Mouse (Mus musculus): ENCODE measurements around the gene Kif3a. TPM values are rescaled to one million over a fixed set of nuclear protein-coding genes. Genes with fewer than 3 reads are reported as not detected.

Gene Kif3a
- polyA plus RNA-seq, 1 experiment = 98.7 TPM

- TF ChIP-seq POLR2A (IDR thresholded peaks at IDR 0.05; ENCODE audit: extremely low read depth, insufficient read depth, low read length) (no peak), CTCF (IDR thresholded peaks at IDR 0.05; ENCODE audit: extremely low read depth, insufficient read depth, low read length) (no peak)
Observed at GRCm38 (mm10) chr11:53605609-53606008, 38.4 kb downstream of the Kif3a start.

GRCm38 (mm10) chr11:53609231-53609630, 42.1 kb downstream of the Kif3a start:
- Histone ChIP-seq H3K4me1 (ENCODE audit: control insufficient read depth, insufficient read depth, low read length) (no peaks in the 10 kb centered on the region), H3K4me3 (ENCODE audit: insufficient read depth, low read length) (no peak overlapping the region), H3K27ac (ENCODE audit: insufficient read depth, low read length) (no peak overlapping the region)
- TF ChIP-seq POLR2A (IDR thresholded peaks at IDR 0.05; ENCODE audit: extremely low read depth, insufficient read depth, low read length) (no peak), CTCF (IDR thresholded peaks at IDR 0.05; ENCODE audit: extremely low read depth, insufficient read depth, low read length) (no peak)

More at GRCm38 (mm10) chr11:53605609-53606008, 38.4 kb downstream of the Kif3a start:
- Histone ChIP-seq H3K27ac (ENCODE audit: insufficient read depth, low read length) (no peak overlapping the region), H3K4me1 (ENCODE audit: control insufficient read depth, insufficient read depth, low read length) (no peaks in the 10 kb centered on the region), H3K4me3 (ENCODE audit: insufficient read depth, low read length) (no peak overlapping the region)

DNA sequence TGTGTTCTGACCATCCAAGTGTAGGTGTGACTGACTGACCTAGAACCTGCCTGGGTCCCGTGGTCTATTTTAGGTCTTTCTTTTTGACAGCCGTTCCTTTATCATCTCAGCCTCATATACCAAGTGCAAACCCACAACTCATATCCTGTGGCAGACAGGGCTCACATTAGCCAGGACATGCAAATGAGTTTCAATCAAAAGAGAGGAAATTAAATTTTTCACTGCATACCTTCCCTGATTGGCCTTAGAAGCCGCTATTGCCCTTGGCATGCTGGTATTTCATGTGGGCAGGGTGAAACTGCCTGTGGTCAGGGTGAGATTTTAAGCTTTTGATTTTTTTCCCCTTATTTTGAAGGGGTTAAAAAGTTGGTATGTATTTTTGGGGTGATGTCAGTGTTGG, 42.5 kb downstream of the Kif3a start:
- Histone ChIP-seq H3K27ac (ENCODE audit: insufficient read depth, low read length) (no peak overlapping the region), H3K4me1 (ENCODE audit: control insufficient read depth, insufficient read depth, low read length) (no peaks in the 10 kb centered on the region), H3K4me3 (ENCODE audit: insufficient read depth, low read length) (no peak overlapping the region)
- TF ChIP-seq CTCF (IDR thresholded peaks at IDR 0.05; ENCODE audit: extremely low read depth, insufficient read depth, low read length) (no peak), POLR2A (IDR thresholded peaks at IDR 0.05; ENCODE audit: extremely low read depth, insufficient read depth, low read length) (no peak)

DNA sequence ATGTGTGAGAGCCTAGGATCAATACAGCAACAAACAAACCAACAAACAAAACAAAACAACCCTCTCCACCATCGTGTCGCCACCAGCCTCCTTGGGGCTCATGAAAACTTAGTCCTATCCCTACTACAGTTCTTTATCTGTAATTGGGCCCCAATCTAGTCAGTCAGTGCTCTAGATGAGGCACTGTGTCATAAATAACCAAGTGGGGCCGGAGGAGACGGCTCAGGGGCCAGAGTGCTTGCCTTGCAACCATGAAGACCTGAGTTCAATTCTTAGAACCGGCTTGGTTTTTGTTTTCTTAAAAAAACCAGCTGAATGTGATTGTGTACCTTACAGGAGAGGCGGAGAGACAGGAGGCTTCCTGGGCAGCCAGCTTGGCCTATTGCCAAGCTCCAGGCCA, 48.0 kb downstream of the Kif3a start:
- Histone ChIP-seq H3K4me3 (ENCODE audit: insufficient read depth, low read length) (no peak overlapping the region), H3K27ac (ENCODE audit: insufficient read depth, low read length) (no peak overlapping the region), H3K4me1 (ENCODE audit: control insufficient read depth, insufficient read depth, low read length) (no peaks in the 10 kb centered on the region)
- TF ChIP-seq POLR2A (IDR thresholded peaks at IDR 0.05; ENCODE audit: extremely low read depth, insufficient read depth, low read length) (no peak), CTCF (IDR thresholded peaks at IDR 0.05; ENCODE audit: extremely low read depth, insufficient read depth, low read length) (no peak)

DNA sequence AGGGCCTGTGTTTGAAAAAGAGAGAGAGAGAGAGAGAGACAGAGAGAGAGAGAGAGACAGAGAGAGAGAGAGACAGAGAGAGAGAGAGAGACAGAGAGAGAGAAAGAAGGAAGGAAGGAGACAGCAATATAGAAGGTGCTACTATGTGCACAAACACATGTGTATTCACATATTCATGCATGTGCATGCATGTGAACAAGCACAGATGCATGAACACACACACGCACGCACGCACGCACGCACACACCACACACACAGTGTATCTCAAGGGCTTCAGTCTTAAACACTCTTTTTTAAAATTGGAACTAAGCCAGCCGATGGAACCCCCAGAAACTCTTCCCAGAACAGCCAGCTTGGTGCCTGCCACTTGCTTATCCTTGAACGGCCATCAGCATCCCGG, 48.4 kb downstream of the Kif3a start:
- Histone ChIP-seq H3K4me1 (ENCODE audit: control insufficient read depth, insufficient read depth, low read length) (no peaks in the 10 kb centered on the region), H3K27ac (ENCODE audit: insufficient read depth, low read length) (no peak overlapping the region), H3K4me3 (ENCODE audit: insufficient read depth, low read length) (no peak overlapping the region)
- no peak for TF ChIP-seq POLR2A (IDR thresholded peaks at IDR 0.05; ENCODE audit: extremely low read depth, insufficient read depth, low read length)
- no peak for TF ChIP-seq CTCF (IDR thresholded peaks at IDR 0.05; ENCODE audit: extremely low read depth, insufficient read depth, low read length)

DNA sequence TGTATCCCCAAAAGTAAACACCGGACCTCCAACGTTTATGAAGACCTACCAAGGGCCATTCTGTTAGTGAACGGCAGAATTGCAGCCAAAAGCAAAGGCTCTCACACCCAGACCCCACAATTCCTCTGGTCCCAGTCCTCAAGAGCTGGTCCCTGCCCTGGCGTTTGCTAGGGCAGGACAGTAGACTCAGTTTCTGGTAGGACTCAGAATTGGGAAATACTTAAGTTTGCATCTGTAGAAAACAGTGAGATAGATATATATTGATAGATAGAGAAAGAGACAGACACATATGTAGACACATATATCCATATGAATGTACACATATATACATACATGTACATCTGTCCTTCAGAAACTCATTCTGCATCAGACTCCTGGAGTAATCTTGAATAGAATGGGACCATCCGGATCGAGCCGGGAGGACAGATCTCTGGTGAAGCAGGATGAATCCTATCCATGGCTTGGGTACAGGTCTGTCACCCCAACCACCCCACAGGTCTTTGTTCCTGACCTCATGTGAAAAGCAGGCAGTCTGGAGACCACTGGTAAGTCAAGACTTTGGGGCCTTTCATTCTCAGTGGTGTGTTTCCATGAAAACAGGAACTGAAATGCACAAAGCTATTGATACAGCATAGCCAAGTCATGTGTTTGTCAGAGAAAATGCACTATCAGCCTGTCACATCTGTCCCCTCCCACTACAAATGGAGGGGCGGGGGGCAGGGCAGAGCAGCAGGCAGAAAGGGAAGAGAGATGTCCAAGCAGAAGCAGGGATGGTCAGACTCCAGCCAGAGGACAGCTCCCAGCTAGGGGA, 49.8 kb downstream of the Kif3a start:
- no peak overlapping the region for H3K27ac ChIP-seq (ENCODE audit: insufficient read depth, low read length)
- no peak for TF ChIP-seq CTCF (IDR thresholded peaks at IDR 0.05; ENCODE audit: extremely low read depth, insufficient read depth, low read length)
- no peak for TF ChIP-seq POLR2A (IDR thresholded peaks at IDR 0.05; ENCODE audit: extremely low read depth, insufficient read depth, low read length)
- H3K4me3 ChIP-seq (ENCODE audit: insufficient read depth, low read length) = no peak overlapping the region
- H3K4me1 ChIP-seq (ENCODE audit: control insufficient read depth, insufficient read depth, low read length) = no peaks in the 10 kb centered on the region

DNA sequence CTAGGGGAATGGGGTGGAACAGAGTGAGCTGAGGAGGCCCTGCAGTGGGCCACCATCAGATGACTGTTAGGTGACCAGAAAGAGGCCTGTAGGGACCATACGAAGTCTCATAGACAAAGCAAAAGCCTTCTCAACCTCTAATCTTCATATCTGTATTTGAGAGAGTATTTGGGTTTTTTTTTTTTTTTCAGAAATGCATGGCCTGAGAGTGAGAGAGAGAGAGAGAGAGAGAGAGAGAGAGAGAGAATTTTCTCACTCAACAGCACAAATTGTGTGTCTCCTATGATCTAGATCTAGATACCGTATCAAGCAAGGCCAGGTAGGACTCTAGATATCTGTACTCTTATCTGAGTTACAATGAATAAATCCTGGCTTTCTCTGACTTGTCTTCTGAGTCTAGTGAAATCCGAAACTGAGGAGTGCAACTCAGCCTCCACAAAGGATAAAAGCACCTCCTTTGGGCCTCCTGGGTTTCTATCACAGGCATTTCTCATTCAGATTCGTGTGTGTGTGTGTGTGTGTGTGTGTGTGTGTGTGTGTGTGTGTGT, 50.5 kb downstream of the Kif3a start:
- Histone ChIP-seq H3K27ac (ENCODE audit: insufficient read depth, low read length) (no peak overlapping the region), H3K4me1 (ENCODE audit: control insufficient read depth, insufficient read depth, low read length) (no peaks in the 10 kb centered on the region), H3K4me3 (ENCODE audit: insufficient read depth, low read length) (no peak overlapping the region)
- TF ChIP-seq POLR2A (IDR thresholded peaks at IDR 0.05; ENCODE audit: extremely low read depth, insufficient read depth, low read length) = no peak
- TF ChIP-seq CTCF (IDR thresholded peaks at IDR 0.05; ENCODE audit: extremely low read depth, insufficient read depth, low read length) = no peak

DNA sequence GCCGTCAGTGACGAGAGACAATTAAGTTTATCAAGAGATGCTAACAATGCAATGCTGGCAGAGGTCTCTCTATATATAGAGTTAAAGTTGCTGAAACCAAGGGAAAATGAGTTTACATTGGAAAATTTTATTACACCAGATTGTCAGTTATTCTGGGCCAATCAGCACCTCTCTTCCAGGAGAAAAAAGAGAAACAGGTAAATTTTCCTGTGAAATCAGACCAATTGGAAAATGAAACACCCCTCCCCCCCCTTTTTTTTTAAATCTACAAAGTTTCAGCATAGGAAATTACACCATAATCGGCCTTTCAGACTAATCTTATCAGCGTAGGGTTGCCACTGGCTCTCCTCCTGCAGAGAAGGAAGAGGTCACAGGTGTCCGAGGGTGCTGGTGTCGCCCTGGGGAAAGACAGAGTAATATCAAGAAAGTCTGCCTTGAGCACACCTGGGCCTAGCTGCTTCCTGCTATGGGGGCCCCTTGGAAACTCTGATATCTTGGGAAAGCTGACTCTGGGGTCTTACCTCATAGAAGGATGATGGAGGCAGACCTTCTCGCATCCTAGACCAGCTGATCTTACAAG, 51.5 kb downstream of the Kif3a start, which contains the start of gene Il4:
Gene Il4, minus strand, starts transcription at position 51 of the 580 bp plus-strand sequence.
- TF ChIP-seq POLR2A (IDR thresholded peaks at IDR 0.05; ENCODE audit: extremely low read depth, insufficient read depth, low read length) (no peak), CTCF (IDR thresholded peaks at IDR 0.05; ENCODE audit: extremely low read depth, insufficient read depth, low read length) (no peak)
- H3K27ac ChIP-seq (ENCODE audit: insufficient read depth, low read length) = no peak within 1 kb of the TSS
- H3K4me1 ChIP-seq (ENCODE audit: control insufficient read depth, insufficient read depth, low read length) = no peaks in the 10 kb centered on the region
- no peak within 1 kb of the TSS for H3K4me3 ChIP-seq (ENCODE audit: insufficient read depth, low read length)

GRCm38 (mm10) chr11:53619428-53619827, 52.2 kb downstream of the Kif3a start:
- no peak overlapping the region for H3K27ac ChIP-seq (ENCODE audit: insufficient read depth, low read length)
- TF ChIP-seq CTCF (IDR thresholded peaks at IDR 0.05; ENCODE audit: extremely low read depth, insufficient read depth, low read length) (no peak), POLR2A (IDR thresholded peaks at IDR 0.05; ENCODE audit: extremely low read depth, insufficient read depth, low read length) (no peak)

More at GRCm38 (mm10) chr11:53619428-53619827, 52.2 kb downstream of the Kif3a start:
- Histone ChIP-seq H3K4me3 (ENCODE audit: insufficient read depth, low read length) (no peak overlapping the region), H3K4me1 (ENCODE audit: control insufficient read depth, insufficient read depth, low read length) (no peaks in the 10 kb centered on the region)
